Mouse (Mus musculus): Measurements from ENCODE around the gene Cypt3.

DNA sequence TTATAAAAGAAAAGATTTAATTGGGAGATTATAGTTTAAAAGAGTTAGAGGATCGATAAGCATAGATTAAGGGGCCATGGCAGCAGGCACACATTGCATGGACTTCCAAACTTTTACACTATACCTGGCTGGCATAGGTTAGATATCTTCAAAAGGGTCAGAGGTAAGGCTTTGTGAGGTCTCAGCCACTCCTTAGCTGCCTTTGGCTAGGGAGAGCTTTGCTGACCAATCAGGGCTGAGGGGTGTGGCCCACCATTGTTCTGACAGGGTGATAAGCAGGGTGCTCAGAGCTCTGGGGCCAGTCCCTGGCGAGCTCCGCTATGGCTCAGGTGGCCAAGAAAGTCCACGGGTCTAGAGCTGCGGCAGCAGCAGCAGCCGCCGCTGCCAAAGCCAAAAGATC lies at the start of gene Cypt3:
- TF ChIP-seq GATA1 (IDR thresholded peaks at IDR 0.05; ENCODE audit: low read length) (no peak), TAL1 (IDR thresholded peaks at IDR 0.05; ENCODE audit: low read length) (no peak)
